Mouse (Mus musculus) forebrain, embryonic 16.5 days (tissue): ENCODE measurements around the gene Dcakd. TPM values are rescaled to one million over a fixed set of nuclear protein-coding genes. Genes with fewer than 3 reads are reported as not detected.

Experiments used
- microRNA-seq: library from miRNA; unstranded; fragments of <30 nt; microRNA quantifications from one replicate; pipeline ENCODE4, GENCODE M21; 2017
- polyA plus RNA-seq: library from polyadenylated mRNA; unstranded; fragments of >200 nt; fragmentation: Nextera tagmentation; extraction: Ambion mirVana; gene quantifications from 2 replicates; pipeline ENCODE4 v1.2.1, GENCODE M21; 2015

The Dcakd gene
- polyA plus RNA-seq, 1 experiment from 2014 or later: 166 TPM

Small RNAs within 50 kb of the gene (microRNA-seq; reads per million reads assigned to microRNA genes)
- gene Mir6931: not detected

Other genes with a start within 250 kb of the Dcakd start
- 41.9 and 47.9 TPM in 2 replicates for gene Gjc1, start 208.6 kb downstream of the Dcakd start, polyA plus RNA-seq
- gene Higd1b, start 192.5 kb downstream of the Dcakd start, polyA plus RNA-seq: 13.7 and 14.5 TPM in 2 replicates
- gene Eftud2, start 147.3 kb downstream of the Dcakd start, polyA plus RNA-seq: 188 and 190 TPM in 2 replicates
- 2.2 and 2.7 TPM in 2 replicates for gene Ccdc103, start 147.1 kb downstream of the Dcakd start, polyA plus RNA-seq
- not detected in 2 replicates for gene Fam187a, start 143.2 kb downstream of the Dcakd start, polyA plus RNA-seq
- 1.3 and 2.3 TPM in 2 replicates for gene Gfap, start 127.4 kb downstream of the Dcakd start, polyA plus RNA-seq
- 3.0 and 4.1 TPM in 2 replicates for gene Kif18b, start 103.2 kb downstream of the Dcakd start, polyA plus RNA-seq
- 1.4 TPM in 2 replicates for gene C1ql1, start 81.6 kb downstream of the Dcakd start, polyA plus RNA-seq
- gene Nmt1, start 143 bp downstream of the Dcakd start, polyA plus RNA-seq: 31.7 and 37.2 TPM in 2 replicates
- 2.5 and 2.6 TPM in 2 replicates for gene Plcd3, start 73.3 kb upstream of the Dcakd start, polyA plus RNA-seq
- gene Acbd4, start 73.3 kb upstream of the Dcakd start, polyA plus RNA-seq: 17.0 and 17.8 TPM in 2 replicates
- gene Hexim1, start 87.9 kb upstream of the Dcakd start, polyA plus RNA-seq: 3.5 and 4.1 TPM in 2 replicates
- gene Hexim2, start 104.1 kb upstream of the Dcakd start, polyA plus RNA-seq: 19.9 and 25.9 TPM in 2 replicates
- gene Fmnl1, start 142.8 kb upstream of the Dcakd start, polyA plus RNA-seq: 2.7 and 6.7 TPM in 2 replicates
- gene 1700023F06Rik, start 180.2 kb upstream of the Dcakd start, polyA plus RNA-seq: 0.73 and 1.5 TPM in 2 replicates
- gene Spata32, start 190.1 kb upstream of the Dcakd start, polyA plus RNA-seq: 0.22 TPM in 1 of 2 replicates, not detected in the other
- gene Map3k14, start 239.1 kb upstream of the Dcakd start, polyA plus RNA-seq: 2.8 and 4.8 TPM in 2 replicates